Mouse (Mus musculus) spleen, adult 2 months (tissue): ENCODE results near the gene Tulp4. TPM values are rescaled to one million over a fixed set of nuclear protein-coding genes. Genes with fewer than 3 reads are reported as not detected.
"Not testable (repeated sequence)": the region's sequence is repeated elsewhere in the genome, so short reads cannot be mapped to it uniquely, and the experiment has no call there.

Experiments
- DNase-seq, 2 experiments: peaks; one replicate each; pipeline versions ENCODE4 v3.0.0 to v3.0.0-alpha.2; 2012 to 2021; ENCODE audit warnings: low spot score in 2 of 2, low read depth in 1 of 2
- H3K27ac ChIP-seq: fragments of 200-500 bp; 2 replicates; pipeline ENCODE4 v1.5.1; 2012; ENCODE audit warnings: low read length, inconsistent platforms; ENCODE audit not compliant: insufficient read depth
- H3K27me3 ChIP-seq: fragments of 200-500 bp; 2 replicates; pipeline ENCODE4 v1.6.1; 2012; ENCODE audit warnings: mild to moderate bottlenecking, moderate library complexity, low read length, inconsistent platforms; ENCODE audit not compliant: control insufficient read depth, insufficient read depth
- H3K36me3 ChIP-seq: fragments of 200-500 bp; 2 replicates; pipeline ENCODE4 v1.6.1; 2012; ENCODE audit warnings: mild to moderate bottlenecking, low read length, inconsistent platforms; ENCODE audit not compliant: control insufficient read depth, insufficient read depth
- H3K4me1 ChIP-seq: fragments of 200-500 bp; 2 replicates; pipeline ENCODE4 v1.6.1; 2011; ENCODE audit warnings: inconsistent platforms; ENCODE audit not compliant: control insufficient read depth, insufficient read depth, insufficient read length
- H3K4me3 ChIP-seq: fragments of 200-500 bp; 2 replicates; pipeline ENCODE4 v1.5.1; 2011; ENCODE audit warnings: mild to moderate bottlenecking, inconsistent platforms; ENCODE audit not compliant: insufficient read depth, insufficient read length; ENCODE audit errors: extremely low read depth
- WGBS: fragments of 180-500 bp; shearing (Covaris S2); methylation state at CpG from one replicate; pipeline ENCODE4 v1.1.7; 2018; 5-methylcytosine and 5-hydroxymethylcytosine counted together
- polyA plus RNA-seq: library from polyadenylated mRNA; depleted of rRNA; stranded (reverse); fragments of >200 nt; gene quantifications from 2 replicates; pipeline ENCODE4 v1.2.3, GENCODE M21; 2012

Tulp4 gene
- polyA plus RNA-seq, 1 experiment: 23.4 TPM

DNA sequence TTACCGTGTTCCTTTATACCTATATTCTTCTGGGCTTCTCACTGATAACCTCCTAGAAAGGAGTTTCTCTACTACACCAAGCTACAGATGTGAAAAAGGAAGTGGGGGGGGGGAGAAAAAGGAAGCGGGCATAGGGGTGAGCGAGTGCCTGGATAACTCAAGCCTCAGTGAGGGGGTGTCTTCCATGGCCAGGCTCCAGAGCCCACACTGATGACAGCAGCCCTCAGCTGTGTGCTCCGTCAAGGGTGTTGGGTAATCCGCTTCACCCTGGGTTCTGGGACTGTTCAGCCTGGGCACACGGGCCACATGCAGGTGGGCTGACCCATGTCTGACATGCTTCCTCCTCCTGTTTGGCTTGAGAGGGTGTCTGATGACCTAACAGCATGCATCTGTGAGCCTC, 165.7 kb downstream of the Tulp4 start:
- WGBS: 16% methylated on average over 6 of the region's 6 CpGs
- not testable (repeated sequence) for H3K27ac ChIP-seq, H3K4me1 ChIP-seq

DNA sequence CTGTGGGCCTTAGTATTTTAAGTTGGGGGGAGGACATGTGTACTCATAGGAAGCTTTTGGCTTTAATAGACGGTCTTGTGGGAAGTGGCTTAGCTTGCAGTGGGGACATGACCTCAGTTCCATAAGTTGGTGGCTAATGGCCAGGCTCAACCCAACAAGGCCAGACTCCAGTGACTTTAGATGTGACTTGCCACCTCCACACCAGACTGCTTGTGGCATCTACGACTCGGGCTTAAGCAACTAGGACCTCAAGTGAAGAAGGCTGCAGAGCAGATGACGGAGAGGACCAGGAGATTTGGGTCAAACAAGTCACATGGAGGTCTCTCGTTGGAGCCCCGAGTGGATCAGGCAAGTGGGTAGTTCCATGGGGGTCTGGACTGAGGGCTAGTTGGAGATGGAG, 168.5 kb downstream of the Tulp4 start:
- not testable (repeated sequence) for H3K27me3 ChIP-seq, DNase-seq, H3K27ac ChIP-seq, H3K4me1 ChIP-seq, H3K36me3 ChIP-seq, H3K4me3 ChIP-seq
- 93% methylated on average over 5 of the region's 6 CpGs for WGBS

More for the DNA sequence above, 165.7 kb downstream of the Tulp4 start:
- H3K36me3 ChIP-seq, H3K4me3 ChIP-seq, H3K27me3 ChIP-seq, DNase-seq: not testable (repeated sequence)

DNA sequence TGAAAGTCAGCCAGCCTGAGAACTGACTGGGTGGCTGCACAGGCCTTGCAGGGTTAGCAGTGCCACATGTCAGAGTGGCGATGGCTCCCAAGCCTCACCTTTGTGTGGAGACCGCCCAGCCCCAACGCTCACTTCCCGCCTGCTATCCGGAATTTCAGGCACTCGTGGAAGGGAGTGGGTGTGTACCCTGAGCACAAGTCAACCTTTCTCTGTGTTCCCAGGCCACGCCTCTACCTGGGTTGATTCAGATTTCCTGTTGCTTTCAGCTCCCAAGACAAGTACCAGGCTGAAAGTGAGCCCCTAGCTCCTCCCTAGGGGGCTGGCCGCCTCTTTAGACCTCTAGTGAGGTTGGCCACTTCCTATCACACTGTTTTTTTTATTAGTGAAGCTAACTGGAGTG, 173.0 kb downstream of the Tulp4 start:
- H3K27ac ChIP-seq, H3K4me3 ChIP-seq, H3K27me3 ChIP-seq, H3K4me1 ChIP-seq, DNase-seq, H3K36me3 ChIP-seq: not testable (repeated sequence)
- WGBS: 58% methylated on average over 8 of the region's 8 CpGs

DNA sequence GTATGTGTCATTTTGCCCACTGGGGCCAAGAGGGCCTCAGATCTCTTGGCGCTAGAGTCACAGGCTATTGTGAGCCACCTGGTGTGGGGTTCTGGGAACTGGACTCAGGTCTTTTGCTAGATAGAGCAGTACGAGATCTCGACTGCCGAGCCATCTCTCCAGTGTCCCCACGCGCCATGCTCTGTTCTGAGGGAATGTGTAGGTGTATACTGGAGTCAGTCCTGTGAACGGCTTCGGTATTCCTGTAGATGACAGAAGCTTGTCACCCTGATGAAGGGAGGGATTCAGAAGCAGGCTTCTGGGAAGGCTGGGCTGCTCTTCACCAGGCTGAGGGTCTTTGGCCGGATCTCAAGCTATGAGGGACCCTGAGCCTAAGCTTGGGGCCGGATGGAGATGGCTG, 173.5 kb downstream of the Tulp4 start:
- not testable (repeated sequence) for DNase-seq, H3K27me3 ChIP-seq, H3K4me1 ChIP-seq, H3K27ac ChIP-seq, H3K36me3 ChIP-seq, H3K4me3 ChIP-seq
- WGBS: 92% methylated on average over 10 of the region's 10 CpGs

DNA sequence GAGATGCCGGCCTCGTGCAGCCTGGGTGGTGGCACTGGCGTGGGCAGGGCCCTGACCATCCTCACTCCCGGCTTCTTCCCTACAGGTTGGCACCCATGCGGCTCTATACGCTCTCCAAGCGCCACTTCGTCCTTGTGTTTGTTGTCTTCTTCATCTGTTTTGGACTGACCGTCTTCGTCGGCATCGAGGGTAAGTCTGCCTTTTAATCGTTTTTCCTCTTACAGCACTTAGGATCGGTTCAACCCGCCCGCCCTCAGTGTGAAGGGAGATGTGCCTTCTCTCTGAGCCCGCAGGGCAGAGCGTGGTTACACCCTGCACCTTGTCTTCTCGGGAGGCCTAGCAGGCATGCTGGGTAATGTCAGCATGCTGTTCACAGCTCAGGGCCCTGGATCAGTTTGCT, 174.3 kb downstream of the Tulp4 start:
- H3K27ac ChIP-seq, DNase-seq, H3K4me3 ChIP-seq, H3K4me1 ChIP-seq, H3K27me3 ChIP-seq, H3K36me3 ChIP-seq: not testable (repeated sequence)
- 97% methylated on average over 19 of the region's 19 CpGs for WGBS

DNA sequence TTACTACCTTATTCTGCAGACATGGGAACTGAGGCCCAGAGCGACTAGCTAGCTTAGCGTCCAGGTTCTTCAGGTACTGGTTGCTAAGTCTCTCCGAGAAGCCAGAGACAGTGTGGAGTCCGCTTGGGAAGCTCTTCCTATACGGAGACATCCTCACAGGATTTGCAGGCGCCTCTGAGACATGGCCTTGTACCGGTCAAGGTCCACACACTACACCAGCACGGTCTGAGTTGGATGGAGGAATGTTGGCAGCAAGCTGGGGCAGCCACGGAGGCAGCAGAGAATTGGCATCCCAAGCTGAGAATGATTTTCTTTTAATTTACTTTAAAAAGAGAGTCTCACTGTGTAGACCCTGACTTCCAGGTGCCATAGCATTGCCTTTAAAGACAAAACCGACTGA, 176.9 kb downstream of the Tulp4 start:
- not testable (repeated sequence) for H3K4me3 ChIP-seq, H3K4me1 ChIP-seq, DNase-seq, H3K27me3 ChIP-seq, H3K27ac ChIP-seq, H3K36me3 ChIP-seq
- 96% methylated on average over 8 of the region's 10 CpGs for whole genome bisulfite sequencing

DNA sequence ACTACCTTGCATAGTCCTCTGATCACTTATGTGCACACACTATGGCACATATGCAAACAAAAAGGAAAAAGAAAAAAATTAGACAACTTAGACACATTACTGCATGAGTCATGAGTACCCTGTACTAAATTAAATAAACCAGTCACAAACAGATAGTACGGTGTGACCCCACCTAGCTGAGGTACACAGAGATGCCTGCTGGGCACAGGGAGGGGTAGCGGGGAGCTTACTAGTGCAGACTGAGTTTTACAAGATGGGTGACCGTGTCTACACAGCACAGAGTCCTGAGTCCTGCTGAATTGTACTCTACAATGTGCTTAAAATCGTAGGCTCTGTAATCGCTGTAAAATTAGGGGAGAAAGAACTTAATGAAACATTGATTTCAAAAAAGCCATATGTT, 179.9 kb downstream of the Tulp4 start:
- not testable (repeated sequence) for H3K4me3 ChIP-seq, H3K4me1 ChIP-seq, H3K27me3 ChIP-seq, DNase-seq, H3K36me3 ChIP-seq, H3K27ac ChIP-seq
- 91% methylated on average over 5 of the region's 5 CpGs for WGBS

DNA sequence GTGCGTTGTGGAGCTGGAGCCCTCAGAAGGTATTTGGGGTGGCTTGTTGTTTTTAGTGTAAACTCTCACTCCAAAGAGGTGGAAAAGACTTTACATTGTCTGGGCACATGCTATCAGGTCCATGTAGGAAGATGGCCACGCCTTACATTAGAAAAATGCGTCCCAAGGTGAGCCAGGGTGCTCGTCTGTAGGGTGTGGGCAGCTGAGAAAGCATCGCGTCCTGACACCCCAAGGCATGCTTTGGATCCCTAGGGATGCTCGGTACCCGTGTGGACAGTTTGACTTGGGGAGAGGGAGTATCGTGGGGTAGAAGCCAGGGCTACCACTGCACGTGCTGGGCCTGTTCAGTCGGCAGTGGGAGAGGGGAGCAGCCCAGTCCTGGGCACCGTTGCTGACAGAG, 182.8 kb downstream of the Tulp4 start:
- 94% methylated on average over 12 of the region's 12 CpGs for WGBS
- H3K27me3 ChIP-seq: not testable (repeated sequence)

DNA sequence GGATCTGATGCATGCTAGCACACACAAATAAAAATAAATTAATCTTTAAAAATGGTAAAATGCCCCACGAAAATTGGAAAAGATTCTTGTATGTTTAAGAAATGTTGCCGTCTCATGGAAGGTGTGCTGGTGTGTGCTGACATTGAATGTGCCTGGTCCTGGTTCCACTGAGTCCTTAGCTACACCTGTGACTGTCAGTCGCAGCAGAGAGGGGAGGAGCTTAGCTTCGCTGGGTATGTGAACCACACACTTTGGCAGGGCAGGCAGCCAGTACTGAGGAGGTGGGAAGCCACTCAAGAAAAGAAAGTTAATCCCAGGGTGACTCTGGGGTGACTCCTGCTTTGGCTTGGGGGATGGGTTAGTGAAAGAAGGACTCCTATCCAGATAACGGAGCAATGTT, 187.6 kb downstream of the Tulp4 start:
- not testable (repeated sequence) for H3K36me3 ChIP-seq, H3K27ac ChIP-seq, H3K4me3 ChIP-seq, H3K4me1 ChIP-seq, H3K27me3 ChIP-seq, DNase-seq
- WGBS: 83% methylated on average over 1 of the region's 5 CpGs

More for the DNA sequence above, 182.8 kb downstream of the Tulp4 start:
- H3K4me3 ChIP-seq, DNase-seq, H3K4me1 ChIP-seq, H3K36me3 ChIP-seq, H3K27ac ChIP-seq: not testable (repeated sequence)

DNA sequence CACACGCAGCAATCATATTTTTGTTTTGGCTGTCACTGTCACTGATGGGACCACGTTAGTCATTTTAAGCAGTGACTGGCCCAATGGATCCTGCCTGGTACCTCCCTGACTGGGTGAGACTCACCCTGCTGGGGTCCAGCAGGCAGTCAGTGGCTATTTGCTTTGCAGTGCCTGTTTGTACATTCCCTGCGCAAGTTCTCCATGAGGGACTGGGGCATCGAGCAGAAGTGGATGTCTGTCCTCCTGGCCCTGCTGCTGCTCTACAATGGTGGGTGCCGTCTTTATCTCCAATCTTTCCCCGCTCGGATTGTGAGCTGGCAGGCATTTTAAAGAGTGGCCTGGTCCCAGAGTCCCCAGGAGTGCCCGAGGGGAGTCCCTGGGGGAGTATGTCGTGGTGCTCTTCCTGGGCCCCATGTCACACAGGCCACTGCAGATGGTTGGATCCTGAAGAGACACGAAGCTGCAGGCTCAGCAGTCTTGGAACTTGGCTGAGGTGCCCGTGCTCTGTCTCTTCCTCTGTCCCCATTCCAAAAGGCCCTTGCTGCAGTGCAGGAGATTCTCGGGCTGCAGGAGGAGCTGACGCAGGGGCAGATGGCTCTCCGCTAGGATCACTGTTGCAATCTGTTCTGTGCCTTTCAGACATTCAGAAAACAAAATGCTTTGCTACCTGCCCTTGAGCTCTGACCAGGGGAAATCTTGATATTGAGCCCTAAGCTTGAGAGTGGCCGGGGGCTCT, 191.0 kb downstream of the Tulp4 start:
- not testable (repeated sequence) for H3K4me3 ChIP-seq, H3K36me3 ChIP-seq, DNase-seq, H3K27ac ChIP-seq, H3K27me3 ChIP-seq, H3K4me1 ChIP-seq
- WGBS: 93% methylated on average over 9 of the region's 15 CpGs

DNA sequence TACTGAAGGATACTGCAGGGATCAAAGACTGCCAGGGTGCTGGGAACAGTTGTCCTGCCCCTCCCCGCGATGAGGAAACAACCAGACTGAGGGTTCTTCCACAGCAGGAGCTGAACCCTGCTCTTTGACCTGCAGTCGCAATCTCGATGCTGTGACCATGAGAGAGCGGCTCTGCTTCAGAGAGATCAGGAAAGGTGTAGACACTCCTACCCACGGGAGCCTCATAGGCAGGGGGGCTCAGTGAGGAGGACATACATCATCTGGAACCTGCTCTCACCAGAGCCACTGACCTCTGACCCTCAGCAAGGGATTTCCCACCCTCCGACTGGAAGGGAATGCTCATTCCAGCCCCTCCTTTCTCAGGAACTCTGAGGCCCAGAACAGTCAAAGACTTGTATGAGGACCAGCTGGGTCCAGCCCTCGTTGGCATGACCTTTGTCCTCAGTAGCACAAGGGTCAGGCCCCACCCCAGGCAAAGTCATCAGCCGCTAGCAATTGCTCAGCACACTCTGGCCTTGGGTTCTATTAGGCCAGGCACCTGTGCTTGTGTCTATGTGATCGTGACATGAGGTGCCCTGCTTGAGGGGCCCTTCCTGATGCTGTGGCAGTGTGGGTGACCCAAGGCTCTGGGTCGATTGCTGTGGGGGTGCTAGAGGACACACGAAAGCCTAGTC, 194.1 kb downstream of the Tulp4 start:
- not testable (repeated sequence) for H3K27ac ChIP-seq, H3K4me1 ChIP-seq, H3K27me3 ChIP-seq, H3K36me3 ChIP-seq, H3K4me3 ChIP-seq, DNase-seq
- 77% methylated on average over 7 of the region's 12 CpGs for WGBS
